Mouse (Mus musculus) liver, embryonic 18 days (tissue): ENCODE measurements around the gene Yes1. TPM values are rescaled to one million over a fixed set of nuclear protein-coding genes. Genes with fewer than 3 reads are reported as not detected.

Experiments used
- polyA plus RNA-seq: library from polyadenylated mRNA; depleted of rRNA; stranded (reverse); fragments of >200 nt; gene quantifications from 2 replicates; pipeline ENCODE4 v1.2.3, GENCODE M21; 2012; rRNA removed

The Yes1 gene
- 3.0 and 3.2 TPM in 2 replicates for polyA plus RNA-seq

GRCm38 (mm10) chr5:32610801-32611340 is at the start of gene Yes1:
Yes1 (plus strand) TSS chr5:32611171.

Other genes starting within 250 kb of the Yes1 start
- gene Ppp1cb, start 152.3 kb upstream of the Yes1 start, polyA plus RNA-seq = 83.8 and 84.8 TPM in 2 replicates
- gene Pisd, start 174.5 kb downstream of the Yes1 start, polyA plus RNA-seq = 35.4 and 36.0 TPM in 2 replicates
- 0.22 and 0.45 TPM in 2 replicates for gene Gm20671, start 215.9 kb downstream of the Yes1 start, polyA plus RNA-seq
- 3.3 and 4.5 TPM in 2 replicates for gene Prr14l, start 243.1 kb downstream of the Yes1 start, polyA plus RNA-seq